In genomic region chr5:144105471-144106129, GRCm38 (mm10) we compare ENCODE assay signal across 14 mouse cellular contexts. TPM values are rescaled to one million over a fixed set of nuclear protein-coding genes. Genes with fewer than 3 reads are reported as not detected.
DNase-seq lines count a peak whose midpoint lies in the region; ATAC-seq and TF ChIP-seq lines count a peak whose summit lies in the region.
"Had no signal": no experiment of that assay in that cellular context is flagged by ENCODE, and none has a peak within 500 bp of the region (broad histone marks: within the 10 kb centered on the region; RNA-seq: fewer than 3 reads in every experiment).

No protein-coding gene starts in this region.

- TF ChIP-seq POLR2A in MEL (IDR thresholded peaks at IDR 0.05; ENCODE audit: control insufficient read depth in 1 of 2, insufficient read depth in 1 of 2, low read depth in 1 of 2, low read length in 2 of 2, poor library complexity in 1 of 2), result no peak

- H3K36me3 ChIP-seq in heart, embryonic 15.5 days, result no peaks in the 10 kb centered on the region
- no peaks in the 10 kb centered on the region for H3K36me3 ChIP-seq in lung, embryonic 15.5 days
- H3K36me3 ChIP-seq in MEL (ENCODE audit: control insufficient read depth in 1 of 2, insufficient read depth in 2 of 2, low read length in 2 of 2), result peaks cover 0 to 36% of the 10 kb centered on the region in 2 experiments; a peak in 3 of 4 replicates
- no peaks in the 10 kb centered on the region for H3K36me3 ChIP-seq in liver, embryonic 15.5 days (replicated peaks)

- H3K9me3 ChIP-seq in heart, embryonic 15.5 days (replicated peaks), result no peaks in the 10 kb centered on the region
- H3K9me3 ChIP-seq in lung, embryonic 15.5 days, result no peaks in the 10 kb centered on the region
- H3K9me3 ChIP-seq in MEL (replicated peaks; ENCODE audit: insufficient read depth, low read length), result no peaks in the 10 kb centered on the region
- H3K9me3 ChIP-seq in liver, embryonic 15.5 days (replicated peaks), result no peaks in the 10 kb centered on the region
- H3K9me3 ChIP-seq: forebrain, embryonic 13.5 days had no signal

- H3K9ac ChIP-seq in heart, embryonic 15.5 days, result no peak overlapping the region
- no peak overlapping the region for H3K9ac ChIP-seq in lung, embryonic 15.5 days
- no peak overlapping the region for H3K9ac ChIP-seq in MEL (ENCODE audit: control insufficient read depth, low read depth, low read length, poor library complexity, severe bottlenecking)
- H3K9ac ChIP-seq in liver, embryonic 15.5 days, result no peak overlapping the region
- H3K9ac ChIP-seq: forebrain, embryonic 13.5 days had no signal

- intact Hi-C loops in heart, postnatal 36 days (cut with DNase I), result no loop called here

- TF ChIP-seq EP300 in MEL (IDR thresholded peaks at IDR 0.05; ENCODE audit: low read depth in 1 of 2, low read length in 2 of 2), result no peak; a peak in 1 of 4 replicates

- H3K79me2 ChIP-seq in MEL (ENCODE audit: control insufficient read depth, insufficient read depth, low read length, poor library complexity), result peaks cover 73% of the 10 kb centered on the region

- peak overlapping the region; percentile 73 for H3K27ac ChIP-seq in heart, embryonic 15.5 days
- 0 out of 2 replicates have a peak overlapping the region, but pooled peaks have one; percentile 17 for H3K27ac ChIP-seq in lung, embryonic 15.5 days
- peak overlapping the region; percentile 56 for H3K27ac ChIP-seq in MEL (ENCODE audit: control insufficient read depth, low read depth, low read length)
- H3K27ac ChIP-seq in liver, embryonic 15.5 days (replicated peaks), result no peak overlapping the region
- H3K27ac ChIP-seq: forebrain, embryonic 13.5 days had no signal

- no peak for DNase-seq in heart, postnatal 36 days
- no peak for DNase-seq in lung, adult 18-20 months
- DNase-seq in MEL (ENCODE audit: low read depth, low spot score), result peak; percentile 59
- DNase-seq in embryo, embryonic 10 days (ENCODE audit: low spot score), result no peak
- no peak for DNase-seq in layer of hippocampus, postnatal 10 days (ENCODE audit: low spot score in 2 of 2)
- DNase-seq: adrenal gland, postnatal 14 days; cerebellum, adult 9-11 months; kidney, postnatal 36 days; left cerebral cortex, postnatal 4 days; midbrain, embryonic 14.5 days had no signal

- H3K4me2 ChIP-seq in heart, embryonic 15.5 days, result peak overlapping the region; percentile 30
- no peak overlapping the region for H3K4me2 ChIP-seq in lung, embryonic 15.5 days
- 0 out of 2 replicates have a peak overlapping the region, but pooled peaks have one; percentile 1 for H3K4me2 ChIP-seq in liver, embryonic 15.5 days
- H3K4me2 ChIP-seq: forebrain, embryonic 13.5 days had no signal

- H3K4me3 ChIP-seq in heart, embryonic 15.5 days, result no peak overlapping the region
- H3K4me3 ChIP-seq in lung, embryonic 15.5 days, result no peak overlapping the region
- 0 out of 4 replicates have a peak overlapping the region, but pooled peaks of 1 of the 2 experiments have one; percentile 3 for H3K4me3 ChIP-seq in MEL (ENCODE audit: control insufficient read depth in 1 of 2, insufficient read depth in 1 of 2, low read depth in 2 of 2, low read length in 2 of 2)
- H3K4me3 ChIP-seq in liver, embryonic 15.5 days (replicated peaks), result no peak overlapping the region
- H3K4me3 ChIP-seq: forebrain, embryonic 13.5 days had no signal

- 57% methylated on average over 6 of the region's 6 CpGs for WGBS in heart, embryonic 15.5 days
- WGBS in lung, embryonic 15.5 days, result 64% methylated on average over 6 of the region's 6 CpGs
- WGBS in liver, embryonic 15.5 days (ENCODE audit: insufficient replicate concordance), result 41% methylated on average over 6 of the region's 6 CpGs

- peak; percentile 1 for TF ChIP-seq RAD21 in MEL (IDR thresholded peaks at IDR 0.05; ENCODE audit: low read depth, low read length)

- H3K27me3 ChIP-seq in heart, embryonic 15.5 days, result no peaks in the 10 kb centered on the region
- no peaks in the 10 kb centered on the region for H3K27me3 ChIP-seq in lung, embryonic 15.5 days
- H3K27me3 ChIP-seq in MEL (ENCODE audit: control insufficient read depth in 1 of 2, insufficient read depth in 2 of 2, low read length in 2 of 2), result no peaks in the 10 kb centered on the region
- H3K27me3 ChIP-seq in liver, embryonic 15.5 days, result no peaks in the 10 kb centered on the region
- H3K27me3 ChIP-seq: forebrain, embryonic 13.5 days had no signal

- peak in 1 of 3 experiments; percentile 7; a peak in 1 of 6 replicates for TF ChIP-seq CTCF in MEL (IDR thresholded peaks at IDR 0.05 in 2 of 3, conservative IDR thresholded peaks at IDR 0.05 in 1 of 3; ENCODE audit: control insufficient read depth in 1 of 3, insufficient read depth in 1 of 3, low read depth in 2 of 3, low read length in 3 of 3, poor library complexity in 1 of 3, severe bottlenecking in 1 of 3)

- no peak for ATAC-seq in heart, embryonic 15.5 days (replicated peaks; ENCODE audit: insufficient number of reproducible peaks, insufficient read depth, low FRiP score, low read depth)
- ATAC-seq in lung, embryonic 15.5 days (ENCODE audit: borderline replicate concordance, extremely low read depth, low FRiP score, low TSS enrichment), result no peak
- ATAC-seq in liver, embryonic 15.5 days (ENCODE audit: insufficient read depth), result peak; percentile 57; the same call in 1 of the 2 replicates
- ATAC-seq: forebrain, embryonic 13.5 days had no signal

- H3K4me1 ChIP-seq in heart, embryonic 15.5 days (replicated peaks), result peaks cover 27% of the 10 kb centered on the region
- peaks cover 16% of the 10 kb centered on the region for H3K4me1 ChIP-seq in lung, embryonic 15.5 days
- H3K4me1 ChIP-seq in MEL (ENCODE audit: control insufficient read depth in 1 of 2, insufficient read depth in 2 of 2, low read length in 2 of 2), result peaks cover 3 to 29% of the 10 kb centered on the region in 2 experiments
- H3K4me1 ChIP-seq in liver, embryonic 15.5 days (replicated peaks), result peaks cover 48% of the 10 kb centered on the region

TF ChIP-seq in MEL, 35 proteins besides CTCF, POLR2A, EP300 and RAD21:
- peak; percentile 9; the same call in 1 of the 2 replicates for TF ChIP-seq GATA1 (IDR thresholded peaks at IDR 0.05; ENCODE audit: low read depth, low read length)
- TF ChIP-seq MAZ (IDR thresholded peaks at IDR 0.05; ENCODE audit: low read depth, low read length), result no peak
- TF ChIP-seq MAFK (IDR thresholded peaks at IDR 0.05; ENCODE audit: borderline replicate concordance, low read depth, low read length), result no peak
- 0 out of 2 replicates have a peak, but pooled peaks have one; percentile 4 for TF ChIP-seq TCF12 (IDR thresholded peaks at IDR 0.05; ENCODE audit: low read depth, low read length)
- peak; percentile 59 for TF ChIP-seq ZNF384 (IDR thresholded peaks at IDR 0.05; ENCODE audit: low read depth, low read length)

RNA-seq across cellular contexts. Expression of gene Lmtk2, which starts 5.4 kb away (rescaled TPM):
- polyA plus RNA-seq in heart, embryonic 15.5 days (2015; fragmentation: Nextera tagmentation; extraction: Ambion mirVana), result 3.1 and 4.3 TPM in 2 replicates
- total RNA-seq in heart, postnatal 36 days (2021), result 10 to 100 TPM; 26.0 to 27.2 TPM
- 4.0 and 4.4 TPM in 2 replicates for polyA plus RNA-seq in lung, embryonic 15.5 days (2015; fragmentation: Nextera tagmentation; extraction: Ambion mirVana)
- total RNA-seq in MEL (2012; rRNA removed), result 14.2 and 14.8 TPM in 2 replicates
- 10 to 100 TPM in 1 of 2 experiments, not detected in 1; 12.6 TPM for polyA plus RNA-seq in MEL (2012; ENCODE audit: insufficient read depth in 1 of 2, insufficient read length in 2 of 2, low read depth in 1 of 2, low replicate concordance in 2 of 2, missing spikeins in 1 of 2)
- 2.0 and 2.2 TPM in 2 replicates for polyA plus RNA-seq in liver, embryonic 15.5 days (2015; fragmentation: Nextera tagmentation; extraction: Ambion mirVana)
- 10 to 100 TPM; 83.0 to 91.0 TPM for total RNA-seq in layer of hippocampus, postnatal 10 days (2021)
